Mouse (Mus musculus) CH12.LX (cell line): ENCODE data around the gene Grip1. TPM values are rescaled to one million over a fixed set of nuclear protein-coding genes. Genes with fewer than 3 reads are reported as not detected.

Source experiments
- DNase-seq: peaks from one replicate; pipeline ENCODE4 v3.0.0-alpha.2; 2013; ENCODE audit errors: extremely low read depth
- H3K27ac ChIP-seq: 2 replicates; pipeline ENCODE4 v1.5.1; 2012; ENCODE audit warnings: low read depth, mild to moderate bottlenecking, control low read depth, moderate library complexity; ENCODE audit not compliant: insufficient read depth
- H3K27me3 ChIP-seq: replicated peaks from 2 replicates; pipeline ENCODE3; 2012; ENCODE audit warnings: inconsistent platforms
- H3K36me3 ChIP-seq, 2 experiments: replicated peaks in 1 of 2; 2 replicates each; pipeline versions ENCODE3 to v1.6.1; 2012; ENCODE audit warnings: inconsistent platforms in 1 of 2, low read length in 1 of 2, mild to moderate bottlenecking in 1 of 2, mixed read lengths in 1 of 2, moderate library complexity in 1 of 2; ENCODE audit not compliant: control insufficient read depth in 1 of 2, insufficient read depth in 1 of 2
- H3K4me1 ChIP-seq, 2 experiments: 2 replicates each; pipeline ENCODE4 v1.6.1; 2012; ENCODE audit warnings: inconsistent platforms in 1 of 2, moderate library complexity in 1 of 2; ENCODE audit not compliant: insufficient read depth in 2 of 2, control insufficient read depth in 1 of 2
- H3K4me2 ChIP-seq: 2 replicates; pipeline ENCODE4 v1.6.1; 2012; ENCODE audit warnings: low read depth, mild to moderate bottlenecking, control low read depth; ENCODE audit not compliant: poor library complexity, insufficient read depth, severe bottlenecking
- H3K4me3 ChIP-seq, 3 experiments: fragments of 150-350 bp in 1 of 3; sonication (generic) in 1 of 3; replicated peaks in 1 of 3; 2 replicates each; pipeline versions ENCODE3 to v1.5.1; 2011 to 2012; ENCODE audit warnings: low read depth in 2 of 3, low read length in 2 of 3, mild to moderate bottlenecking in 2 of 3, moderate library complexity in 2 of 3, control low read depth in 1 of 3, improper control_type of control experiment in 1 of 3, inconsistent platforms in 1 of 3, mixed read lengths in 1 of 3; ENCODE audit not compliant: poor library complexity in 1 of 3
- H3K79me2 ChIP-seq: replicated peaks from 2 replicates; pipeline ENCODE4 v1.6.1; 2012; ENCODE audit warnings: mild to moderate bottlenecking, moderate library complexity; ENCODE audit not compliant: control insufficient read depth, poor library complexity, insufficient read depth, severe bottlenecking; ENCODE audit errors: extremely low read depth
- H3K9ac ChIP-seq: 2 replicates; pipeline ENCODE4 v1.6.1; 2012; ENCODE audit warnings: low read depth, mild to moderate bottlenecking, control low read depth, moderate library complexity; ENCODE audit not compliant: insufficient read depth
- H3K9me3 ChIP-seq: replicated peaks from 2 replicates; pipeline ENCODE3; 2012; ENCODE audit warnings: low read length, inconsistent platforms, mixed read lengths
- BHLHE40 ChIP-seq: IDR thresholded peaks from 2 replicates; pipeline ENCODE4 v1.6.1; 2011; ENCODE audit warnings: mild to moderate bottlenecking, low read depth, low read length, improper control_type of control experiment
- CHD1 ChIP-seq: IDR thresholded peaks from 2 replicates; pipeline ENCODE4 v1.6.1; 2012; ENCODE audit warnings: low read depth, low read length, improper control_type of control experiment, inconsistent platforms
- CHD2 ChIP-seq: IDR thresholded peaks from 2 replicates; pipeline ENCODE4 v1.6.1; 2011; ENCODE audit warnings: low read length, improper control_type of control experiment
- E2F4 ChIP-seq: IDR thresholded peaks from 2 replicates; pipeline ENCODE4 v1.6.1; 2011; ENCODE audit warnings: low read depth, low read length, improper control_type of control experiment; ENCODE audit not compliant: insufficient replicate concordance
- ELF1 ChIP-seq: IDR thresholded peaks from 2 replicates; pipeline ENCODE4 v1.6.1; 2014; ENCODE audit warnings: low read depth, mild to moderate bottlenecking, inconsistent platforms, low read length, improper control_type of control experiment
- EP300 ChIP-seq: IDR thresholded peaks from 2 replicates; pipeline ENCODE4 v1.6.1; 2011; ENCODE audit warnings: low read length, improper control_type of control experiment
- ETS1 ChIP-seq: conservative IDR thresholded peaks from 2 replicates; pipeline ENCODE4 v1.6.1; 2012; ENCODE audit warnings: low read depth, mild to moderate bottlenecking, inconsistent platforms, low read length, improper control_type of control experiment, moderate library complexity
- GABPA ChIP-seq: IDR thresholded peaks from 2 replicates; pipeline ENCODE4 v1.6.1; 2012; ENCODE audit warnings: low read depth, low read length, improper control_type of control experiment, inconsistent platforms; ENCODE audit not compliant: insufficient replicate concordance
- HCFC1 ChIP-seq: IDR thresholded peaks from 2 replicates; pipeline ENCODE4 v1.6.1; 2012; ENCODE audit warnings: low read depth, mild to moderate bottlenecking, inconsistent platforms, low read length, improper control_type of control experiment
- IRF4 ChIP-seq: IDR thresholded peaks from 2 replicates; pipeline ENCODE4 v1.6.1; 2014; ENCODE audit warnings: low read depth, mild to moderate bottlenecking, inconsistent platforms, low read length, improper control_type of control experiment
- JUN ChIP-seq: IDR thresholded peaks from 2 replicates; pipeline ENCODE4 v1.6.1; 2011; ENCODE audit warnings: low read depth, mild to moderate bottlenecking, low read length, improper control_type of control experiment, moderate library complexity; ENCODE audit not compliant: insufficient read depth
- JUND ChIP-seq: conservative IDR thresholded peaks from 2 replicates; pipeline ENCODE4 v1.6.1; 2011; ENCODE audit warnings: low read depth, low read length, improper control_type of control experiment
- KAT2A ChIP-seq: IDR thresholded peaks from 2 replicates; pipeline ENCODE4 v1.6.1; 2012; ENCODE audit warnings: low read length, improper control_type of control experiment, inconsistent platforms; ENCODE audit not compliant: insufficient replicate concordance
- MAFK ChIP-seq: IDR thresholded peaks from 2 replicates; pipeline ENCODE4 v1.6.1; 2011; ENCODE audit warnings: low read length, improper control_type of control experiment; ENCODE audit not compliant: insufficient replicate concordance
- MAX ChIP-seq: IDR thresholded peaks from 2 replicates; pipeline ENCODE4 v1.6.1; 2011; ENCODE audit warnings: low read length, improper control_type of control experiment
- MAZ ChIP-seq: IDR thresholded peaks from 2 replicates; pipeline ENCODE4 v1.6.1; 2012; ENCODE audit warnings: low read depth, mild to moderate bottlenecking, inconsistent platforms, low read length, improper control_type of control experiment, moderate library complexity
- MEF2A ChIP-seq: IDR thresholded peaks from 2 replicates; pipeline ENCODE4 v1.6.1; 2014; ENCODE audit warnings: low read depth, mild to moderate bottlenecking, inconsistent platforms, low read length, improper control_type of control experiment, borderline replicate concordance
- MXI1 ChIP-seq: IDR thresholded peaks from 2 replicates; pipeline ENCODE4 v1.6.1; 2011; ENCODE audit warnings: mild to moderate bottlenecking, low read depth, low read length, improper control_type of control experiment
- MYC ChIP-seq: IDR thresholded peaks from 2 replicates; pipeline ENCODE4 v1.6.1; 2011; ENCODE audit warnings: low read depth, mild to moderate bottlenecking, improper control_type of control experiment, low read length
- NELFE ChIP-seq: IDR thresholded peaks from 2 replicates; pipeline ENCODE4 v1.6.1; 2011; ENCODE audit warnings: low read depth, low read length, improper control_type of control experiment
- PAX5 ChIP-seq: IDR thresholded peaks from 2 replicates; pipeline ENCODE4 v1.6.1; 2012; ENCODE audit warnings: low read length, inconsistent platforms, mixed read lengths
- POLR2AphosphoS2 ChIP-seq: IDR thresholded peaks from 2 replicates; pipeline ENCODE4 v1.6.1; 2011; ENCODE audit warnings: low read depth, low read length, improper control_type of control experiment
- RCOR1 ChIP-seq: conservative IDR thresholded peaks from 2 replicates; pipeline ENCODE4 v1.6.1; 2012; ENCODE audit warnings: low read depth, mild to moderate bottlenecking, inconsistent platforms, low read length, improper control_type of control experiment
- SIN3A ChIP-seq: IDR thresholded peaks from 2 replicates; pipeline ENCODE4 v1.6.1; 2012; ENCODE audit warnings: low read length, improper control_type of control experiment, inconsistent platforms
- SMC3 ChIP-seq: IDR thresholded peaks from 2 replicates; pipeline ENCODE4 v1.6.1; 2011; ENCODE audit warnings: low read depth, low read length, improper control_type of control experiment
- TBP ChIP-seq: conservative IDR thresholded peaks from 2 replicates; pipeline ENCODE4 v1.6.1; 2011; ENCODE audit warnings: low read depth, low read length, improper control_type of control experiment
- TCF12 ChIP-seq: IDR thresholded peaks from 2 replicates; pipeline ENCODE4 v1.6.1; 2014; ENCODE audit warnings: low read depth, mild to moderate bottlenecking, inconsistent platforms, low read length, improper control_type of control experiment
- USF1 ChIP-seq: IDR thresholded peaks from 2 replicates; pipeline ENCODE4 v1.6.1; 2014; ENCODE audit warnings: low read depth, mild to moderate bottlenecking, inconsistent platforms, low read length, improper control_type of control experiment
- USF2 ChIP-seq: conservative IDR thresholded peaks from 2 replicates; pipeline ENCODE4 v1.6.1; 2011; ENCODE audit warnings: low read depth, low read length, improper control_type of control experiment
- ZMIZ1 ChIP-seq: IDR thresholded peaks from 2 replicates; pipeline ENCODE4 v1.6.1; 2012; ENCODE audit warnings: low read depth, mild to moderate bottlenecking, inconsistent platforms, low read length, improper control_type of control experiment
- dilution Hi-C: fragments of 300-500 bp; cut with MboI; formaldehyde crosslinking; loops from 2 replicates; pipeline ENCODE4 v1.14.3; 2020; ENCODE audit warnings: low sequenced_read_pairs; ENCODE audit not compliant: extremely low pct_unique_long_range_greater_than_20kb, extremely low pct_ligation_motif_present
- in situ Hi-C: fragments of 300-500 bp; cut with MboI; formaldehyde crosslinking; loops from 3 replicates; pipeline ENCODE4 v1.14.3; 2019; ENCODE audit warnings: low sequenced_read_pairs, low pct_ligation_motif_present, low pct_unique_long_range_greater_than_20kb, mixed read lengths
- polyA plus RNA-seq: library from polyadenylated mRNA; unstranded; fragments of >175 nt; gene quantifications from 2 replicates; pipeline ENCODE4 v1.2.1, GENCODE M21; 2012; ENCODE audit warnings: low read depth; ENCODE audit not compliant: insufficient read length
- total RNA-seq, 2 experiments: library from RNA; depleted of rRNA; stranded (reverse); fragments of 300-350 nt in 1 of 2; fragments of >200 nt in 1 of 2; gene quantifications; 2 replicates each; pipeline ENCODE4 v1.2.3; 2012 to 2014

The Grip1 gene
- total and polyA plus RNA-seq, 3 experiments, result 0.09 to 0.33 (median 0.13) TPM

DNA sequence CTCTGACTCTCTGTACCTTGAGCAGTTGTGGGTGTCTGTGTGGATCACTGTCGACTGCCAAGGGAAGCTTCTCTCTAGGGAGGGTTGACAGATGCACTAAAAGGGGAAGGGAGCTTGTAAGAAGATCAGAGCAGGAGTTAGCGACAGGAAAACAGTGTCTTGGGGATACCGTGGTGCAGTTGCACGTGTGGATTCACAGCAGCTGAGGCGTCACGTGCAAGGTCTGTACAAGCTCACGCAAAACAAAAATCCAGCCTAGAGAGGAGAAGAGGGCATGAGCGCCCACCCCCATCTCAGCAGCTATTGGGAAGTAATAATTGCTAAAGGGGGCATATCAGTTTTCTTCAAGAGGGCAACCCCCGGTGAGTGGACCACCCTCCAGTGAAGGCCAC is 350.8 kb downstream of the Grip1 start:
- H3K4me3 ChIP-seq, result no peak overlapping the region
- H3K4me2 ChIP-seq, result peak overlapping the region; percentile 57; the same call in 1 of the 2 replicates
- in situ Hi-C loops (loop anchor here (10.0 kb wide), 2 partner anchors 50 to 320 kb away; no protein-coding TSS in a partner anchor), dilution Hi-C loops (no loop called here)
- H3K9ac ChIP-seq, result no peak overlapping the region
- H3K27me3 ChIP-seq, result no peaks in the 10 kb centered on the region
- H3K79me2 ChIP-seq, result no peaks in the 10 kb centered on the region
- H3K9me3 ChIP-seq, result no peaks in the 10 kb centered on the region
- H3K36me3 ChIP-seq, result no peaks in the 10 kb centered on the region
- peak; percentile 35 for DNase-seq
- no peak for TF ChIP-seq PAX5
- peak; percentile 95 for TF ChIP-seq BHLHE40
- peak overlapping the region; percentile 41; the same call in 1 of the 2 replicates for H3K27ac ChIP-seq
- peaks cover 24 to 60% of the 10 kb centered on the region in 2 experiments for H3K4me1 ChIP-seq

GRCm38 (mm10) chr10:119805082-119805481 is 351.5 kb downstream of the Grip1 start:
- Histone ChIP-seq H3K9ac (no peak overlapping the region), H3K9me3 (peaks cover 5% of the 10 kb centered on the region), H3K79me2 (no peaks in the 10 kb centered on the region), H3K4me1 (peaks cover 24 to 62% of the 10 kb centered on the region in 2 experiments), H3K27me3 (no peaks in the 10 kb centered on the region), H3K36me3 (no peaks in the 10 kb centered on the region), H3K27ac (0 out of 2 replicates have a peak overlapping the region, but pooled peaks have one; percentile 9), H3K4me3 (no peak overlapping the region), H3K4me2 (peak overlapping the region; percentile 57; the same call in 1 of the 2 replicates)
- DNase-seq, result peak; percentile 59
- in situ Hi-C loops (loop anchor here (10.0 kb wide), 2 partner anchors 50 to 320 kb away; no protein-coding TSS in a partner anchor), dilution Hi-C loops (no loop called here)
- no peak for TF ChIP-seq MAZ
- TF ChIP-seq NELFE, result no peak
- TF ChIP-seq CHD1, result no peak
- TF ChIP-seq PAX5, result no peak
- TF ChIP-seq MEF2A, result peak; percentile 79
- no peak for TF ChIP-seq MYC
- TF ChIP-seq MAFK, result no peak
- TF ChIP-seq KAT2A, result no peak
- TF ChIP-seq GABPA, result no peak
- no peak; the same call in 1 of the 2 replicates for TF ChIP-seq RCOR1
- TF ChIP-seq BHLHE40, result peak; percentile 40
- no peak for TF ChIP-seq SMC3
- no peak for TF ChIP-seq POLR2AphosphoS2
- TF ChIP-seq USF2, result no peak
- peak; percentile 84 for TF ChIP-seq JUND
- TF ChIP-seq ETS1, result peak; percentile 65
- TF ChIP-seq SIN3A, result 0 out of 2 replicates have a peak, but pooled peaks have one; percentile 55
- no peak for TF ChIP-seq TBP
- no peak for TF ChIP-seq ZMIZ1
- TF ChIP-seq MAX, result no peak
- no peak for TF ChIP-seq ELF1
- TF ChIP-seq HCFC1, result no peak
- no peak for TF ChIP-seq CHD2
- TF ChIP-seq USF1, result no peak
- no peak for TF ChIP-seq MXI1
- TF ChIP-seq EP300, result peak; percentile 76
- TF ChIP-seq TCF12, result peak; percentile 11; the same call in 1 of the 2 replicates
- TF ChIP-seq IRF4, result peak; percentile 92
- no peak for TF ChIP-seq E2F4
- TF ChIP-seq JUN, result peak; percentile 65
